Comparison of ENCODE assay signal across 14 mouse cellular contexts in genomic region chr6:94655818-94656478, GRCm38 (mm10). TPM values are rescaled to one million over a fixed set of nuclear protein-coding genes. Genes with fewer than 3 reads are reported as not detected.
DNase-seq lines count a peak whose midpoint lies in the region; ATAC-seq lines count a peak whose summit lies in the region.
"Had no signal": no experiment of that assay in that cellular context is flagged by ENCODE, and none has a peak within 500 bp of the region (broad histone marks: within the 10 kb centered on the region; RNA-seq: fewer than 3 reads in every experiment).

No protein-coding gene starts in this region.

- no peak overlapping the region for H3K4me2 ChIP-seq in hindbrain, embryonic 14.5 days (replicated peaks)
- H3K4me2 ChIP-seq: lung, embryonic 15.5 days had no signal

- H3K4me3 ChIP-seq in hindbrain, embryonic 14.5 days (replicated peaks; ENCODE audit: low read length): no peak overlapping the region
- H3K4me3 ChIP-seq: left cerebral cortex, adult 2 months; lung, embryonic 15.5 days had no signal

- ATAC-seq in hindbrain, embryonic 14.5 days (ENCODE audit: low FRiP score): peak; percentile 64; the same call in 1 of the 2 replicates

- H3K27ac ChIP-seq in hindbrain, embryonic 14.5 days: 0 out of 2 replicates have a peak overlapping the region, but pooled peaks have one; percentile 28
- H3K27ac ChIP-seq: left cerebral cortex, adult 2 months; lung, embryonic 15.5 days had no signal

- H3K27me3 ChIP-seq in hindbrain, embryonic 14.5 days (ENCODE audit: control insufficient read depth, insufficient read depth, low read length): no peaks in the 10 kb centered on the region
- H3K27me3 ChIP-seq: lung, embryonic 15.5 days had no signal

- H3K36me3 ChIP-seq in hindbrain, embryonic 14.5 days (replicated peaks; ENCODE audit: control insufficient read depth, insufficient read depth): no peaks in the 10 kb centered on the region
- H3K36me3 ChIP-seq: lung, embryonic 15.5 days had no signal

- H3K9ac ChIP-seq in hindbrain, embryonic 14.5 days: no peak overlapping the region
- H3K9ac ChIP-seq: lung, embryonic 15.5 days had no signal

- 51% methylated on average over 5 of the region's 5 CpGs for WGBS in hindbrain, embryonic 14.5 days

- H3K4me1 ChIP-seq in hindbrain, embryonic 14.5 days (replicated peaks; ENCODE audit: control insufficient read depth, insufficient read depth, low read length): peaks cover 27% of the 10 kb centered on the region

- H3K9me3 ChIP-seq in hindbrain, embryonic 14.5 days (ENCODE audit: control insufficient read depth, low read length): no peaks in the 10 kb centered on the region
- H3K9me3 ChIP-seq: lung, embryonic 15.5 days had no signal

- intact Hi-C loops in heart, postnatal 25 days (cut with DNase I): no loop called here

- peak; percentile 42 for DNase-seq in heart, postnatal 4 days
- DNase-seq in heart, postnatal 25 days (ENCODE audit: low spot score): no peak
- DNase-seq in 3T3-L1 (ENCODE audit: low read depth, low spot score) (peak; percentile 48), MN1 (ENCODE audit: low spot score) (peak; percentile 76)
- peak; percentile 63 for DNase-seq in hindbrain, embryonic 14.5 days (ENCODE audit: low spot score)
- DNase-seq in natural killer cell, adult 2 months (ENCODE audit: low spot score in 2 of 2): no peak
- no peak for DNase-seq in adrenal gland, postnatal 25 days
- no peak for DNase-seq in right cerebral cortex, adult 18-20 months
- DNase-seq: adrenal gland, postnatal 14 days; cerebellum, adult 11 months; kidney, adult 18-20 months; liver had no signal

RNA-seq across cellular contexts. Expression of gene Lrig1, which starts 44.0 kb away (rescaled TPM):
- total RNA-seq in heart, postnatal 4 days (2021): 10 to 100 TPM; 25.0 to 26.9 TPM
- total RNA-seq in heart, postnatal 25 days (2021): 10 to 100 TPM; 35.3 to 35.9 TPM
- 22.3 and 30.2 TPM in 2 replicates for polyA plus RNA-seq in hindbrain, embryonic 14.5 days (2014; fragmentation: Nextera tagmentation; extraction: Ambion mirVana)
- 9.4 and 14.4 TPM in 2 replicates for total RNA-seq in adrenal gland, postnatal 25 days (2021)

Comparison
In these comparisons a context has a peak if more than half of its experiments do, and no peak if none do; other contexts are left out.
1. DNase-seq: peak in heart, postnatal 4 days (single experiment), 3T3-L1 (single experiment), MN1 (single experiment) and hindbrain, embryonic 14.5 days (single experiment); none in heart, postnatal 25 days (single experiment), natural killer cell, adult 2 months (0 of 2), adrenal gland, postnatal 25 days (single experiment) and right cerebral cortex, adult 18-20 months (single experiment).